Mouse (Mus musculus) spleen, postnatal 36 days (tissue): ENCODE measurements around the gene Klk1b3.
"Not testable (repeated sequence)": the region's sequence is repeated elsewhere in the genome, so short reads cannot be mapped to it uniquely, and the experiment has no call there.

Experiments used
- DNase-seq, 2 experiments: peaks; one replicate each; pipeline ENCODE4 v3.0.0; 2022; ENCODE audit warnings: low spot score in 2 of 2, mixed read lengths in 1 of 2

Gene Klk1b3

DNA sequence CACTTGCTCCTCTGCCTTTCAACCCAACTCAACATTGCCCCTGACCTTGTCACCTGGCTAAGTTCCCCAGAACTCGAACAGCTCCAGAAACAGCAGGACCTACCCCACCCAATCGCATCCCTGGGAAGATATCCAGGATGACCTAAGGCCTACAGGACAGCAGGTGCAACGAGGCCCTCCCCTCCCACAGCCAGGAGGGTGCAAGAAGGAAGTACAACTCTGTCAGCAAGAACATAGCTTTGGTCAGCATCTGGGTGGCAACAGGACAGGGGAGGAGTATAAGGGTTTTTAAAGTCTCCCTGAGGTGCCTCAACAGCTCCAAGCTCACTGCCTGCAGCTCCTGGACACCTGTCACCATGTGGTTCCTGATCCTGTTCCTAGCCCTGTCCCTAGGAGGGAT lies at the start of gene Klk1b3:
TSS of gene Klk1b3 (plus strand) at position 301 of the 400 bp plus-strand sequence.
- DNase-seq = no peak

DNA sequence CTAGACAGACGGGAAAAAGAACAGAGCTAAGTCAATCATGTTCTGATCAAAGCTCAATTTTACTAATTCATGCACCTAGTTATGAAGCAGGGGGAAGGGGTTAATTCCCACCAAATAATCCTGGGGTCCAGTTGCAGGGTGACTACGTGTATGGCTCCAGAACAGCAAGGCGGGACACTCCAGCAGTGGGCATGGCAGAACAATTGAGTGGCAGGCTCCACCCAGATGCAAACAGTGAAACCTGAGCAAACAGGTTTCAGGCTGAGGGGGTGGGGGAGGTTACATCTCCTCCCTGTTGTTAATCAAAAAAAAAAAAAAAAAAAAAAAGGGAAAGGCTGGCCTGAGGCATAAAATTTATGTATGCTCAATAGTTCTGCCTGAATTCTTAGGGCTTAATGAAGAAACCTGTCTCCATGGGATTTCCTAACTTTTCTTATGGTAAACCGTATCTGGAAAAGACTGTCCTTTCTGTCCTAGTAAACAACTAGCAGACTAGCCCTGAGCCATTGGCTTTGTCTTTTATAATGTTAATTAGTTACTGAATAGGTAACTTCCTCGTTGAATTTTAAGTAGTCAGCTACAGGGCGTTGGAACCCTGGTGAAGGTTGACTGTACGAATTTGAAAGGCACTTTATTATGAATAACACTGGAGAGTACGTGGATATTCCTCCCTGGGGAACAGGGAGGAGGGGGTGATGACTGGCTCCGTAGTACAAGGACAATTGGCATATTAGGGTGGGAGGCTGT lies 18.5 kb upstream of the Klk1b3 start:
- no peak for DNase-seq

DNA sequence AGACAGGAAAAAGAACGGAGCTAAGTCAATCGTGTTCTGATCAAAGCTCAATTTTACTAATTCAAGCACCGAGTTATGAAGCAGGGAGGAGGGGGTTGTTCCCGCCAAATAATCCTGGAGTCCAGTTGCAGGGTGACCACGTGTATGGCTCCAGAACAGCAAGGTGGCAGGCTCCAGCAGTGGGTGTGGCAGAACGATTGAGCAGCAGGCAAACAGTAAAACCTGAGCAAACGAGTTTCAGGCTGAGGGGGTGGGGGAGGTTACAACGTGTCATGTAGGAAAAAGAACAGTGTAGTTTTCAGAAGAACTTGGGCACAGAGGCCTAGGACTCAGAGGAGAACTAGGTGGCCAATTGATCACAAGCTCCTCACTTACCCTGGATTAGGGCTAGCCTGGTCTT lies 11.5 kb upstream of the Klk1b3 start:
- DNase-seq = not testable (repeated sequence)

DNA sequence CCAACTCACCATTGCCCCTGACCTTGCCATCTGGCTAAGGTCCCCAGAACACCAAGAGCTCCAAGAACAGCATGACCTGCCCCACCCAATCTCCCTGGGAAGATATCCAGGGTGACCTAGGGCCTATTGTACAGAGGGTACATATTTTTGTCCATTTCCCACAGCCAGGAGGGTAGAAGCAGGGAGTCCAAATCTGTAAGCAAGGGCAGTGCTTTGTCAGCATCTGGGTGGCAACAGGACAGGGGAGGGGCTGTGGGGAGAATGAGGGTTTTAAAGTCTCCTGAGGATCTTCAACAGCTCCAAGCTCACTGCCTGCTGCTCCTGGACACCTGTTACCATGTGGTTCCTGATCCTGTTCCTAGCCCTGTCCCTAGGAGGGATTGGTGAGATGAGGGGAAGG lies 10.1 kb upstream of the Klk1b3 start, which contains the start of gene Klk1b24:
TSS of gene Klk1b24 (plus strand) at position 301 of the 400 bp plus-strand sequence.
- DNase-seq = not testable (repeated sequence)

DNA sequence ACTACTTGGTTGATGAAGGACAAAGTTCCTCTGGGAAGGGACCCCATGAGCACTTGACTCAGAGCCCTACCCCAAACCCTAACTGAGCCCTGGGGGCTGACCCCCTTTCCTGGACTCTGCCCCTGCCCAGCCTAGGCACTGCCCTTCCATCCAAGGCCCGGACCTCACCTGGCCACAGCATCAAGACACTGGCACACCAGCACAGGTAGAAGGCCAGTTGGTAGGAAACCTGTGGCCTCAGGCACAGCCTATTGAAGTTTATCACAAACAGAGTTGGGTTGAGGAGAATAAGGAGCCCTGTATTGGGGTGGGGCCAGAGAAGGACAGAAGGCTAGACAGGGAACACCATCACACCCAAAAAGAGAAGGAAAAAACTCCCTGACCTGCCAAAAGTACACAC lies 4.5 kb upstream of the Klk1b3 start:
- not testable (repeated sequence) for DNase-seq

DNA sequence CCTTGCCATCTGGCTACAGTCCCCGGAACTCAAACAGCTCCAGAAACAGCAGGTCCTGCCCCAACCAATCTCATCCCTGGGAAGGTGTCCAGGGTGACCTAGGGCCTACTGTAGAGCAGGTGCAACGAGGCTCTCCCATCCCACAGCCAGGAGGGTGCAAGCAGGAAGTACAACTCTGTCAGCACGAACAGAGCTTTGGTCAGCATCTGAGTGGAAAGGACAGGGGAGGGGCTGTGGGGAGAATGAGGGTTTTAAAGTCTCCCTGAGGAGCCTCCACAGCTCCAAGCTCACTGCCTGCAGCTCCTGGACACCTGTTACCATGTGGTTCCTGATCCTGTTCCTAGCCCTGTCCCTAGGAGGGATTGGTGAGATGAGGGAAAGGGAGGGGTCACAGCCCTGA lies 9.1 kb downstream of the Klk1b3 start, which contains the start of gene Klk1b4:
TSS of gene Klk1b4 (plus strand) at position 301 of the 400 bp plus-strand sequence.
- DNase-seq = not testable (repeated sequence)

DNA sequence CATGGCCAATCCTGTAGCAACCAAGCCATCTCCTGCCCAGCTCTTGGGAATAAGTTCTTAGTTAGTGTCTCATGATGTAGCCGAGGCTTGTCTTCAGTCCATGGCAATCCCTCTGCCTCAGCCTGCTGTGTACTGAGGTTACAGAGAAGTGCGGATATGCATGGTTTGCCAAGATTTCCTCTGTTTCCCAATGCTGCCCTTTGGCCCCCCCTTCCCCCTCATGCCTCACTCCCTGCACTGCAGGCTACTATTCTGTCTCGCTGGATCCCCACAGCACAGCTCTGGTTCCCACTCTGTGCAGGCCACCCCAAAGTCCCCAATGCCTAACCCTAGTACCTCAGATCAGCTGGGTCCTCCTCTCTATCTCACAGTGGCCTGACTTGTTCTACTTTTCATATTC lies 10.3 kb downstream of the Klk1b3 start:
- no peak for DNase-seq

DNA sequence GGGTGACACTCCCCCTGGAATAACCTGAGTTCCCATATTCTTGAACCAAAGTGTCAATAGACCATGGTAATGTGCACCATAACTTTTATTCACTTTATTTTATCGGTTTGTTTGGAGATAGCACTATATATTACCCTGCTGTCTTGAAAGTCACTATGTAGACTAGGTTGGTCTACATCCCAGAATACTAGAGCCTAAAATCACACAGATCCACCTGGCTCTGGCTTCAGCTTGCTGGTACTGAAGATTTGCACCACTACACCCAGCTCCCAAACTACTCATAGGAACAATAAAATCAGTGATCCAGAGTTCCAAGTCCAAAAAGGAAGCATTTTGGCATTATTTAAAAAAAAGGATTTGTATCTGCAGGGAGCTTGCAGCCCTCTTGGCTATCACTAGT lies 17.7 kb downstream of the Klk1b3 start, which contains the start of gene Klk1b5:
TSS of gene Klk1b5 (plus strand) at position 301 of the 400 bp plus-strand sequence.
- no peak for DNase-seq

DNA sequence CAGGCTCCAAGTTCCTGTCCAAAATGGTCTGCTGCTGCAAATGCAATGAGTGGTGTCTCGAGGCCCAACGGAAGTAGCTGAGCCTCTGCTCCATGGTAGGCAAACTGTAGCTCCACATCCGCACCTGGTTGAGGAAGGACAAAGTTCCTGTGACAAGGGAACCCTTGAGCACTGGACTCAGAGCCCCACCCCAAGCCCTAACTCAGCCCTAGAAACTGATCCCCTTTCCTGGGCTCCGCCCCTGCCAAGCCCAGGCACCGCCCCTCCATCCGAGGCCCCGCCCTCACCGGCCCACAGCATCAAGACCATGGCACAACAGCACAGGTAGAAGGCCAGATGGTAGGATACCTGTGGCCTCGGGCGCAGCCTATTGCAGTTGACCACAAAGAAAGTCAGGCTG lies 23.6 kb downstream of the Klk1b3 start:
- not testable (repeated sequence) for DNase-seq

DNA sequence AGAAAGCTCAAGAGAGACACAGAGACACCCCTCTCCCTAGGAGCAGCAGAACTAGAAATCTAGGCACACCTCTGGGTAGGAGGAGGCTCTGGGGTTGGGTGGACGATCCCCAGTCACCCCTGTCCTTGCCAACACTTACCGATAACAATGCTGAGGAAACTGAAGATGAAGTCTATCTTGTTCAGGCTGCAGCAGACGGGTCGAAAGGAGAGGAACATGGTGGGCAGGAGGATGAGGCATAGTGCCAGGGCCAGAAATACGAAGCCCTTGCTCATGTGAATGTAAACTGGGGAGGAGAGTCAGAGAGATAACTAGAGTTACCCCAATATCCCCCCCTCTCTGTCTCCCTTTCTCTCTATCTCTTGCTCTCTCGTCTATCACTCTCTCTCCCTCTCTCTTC lies 24.3 kb downstream of the Klk1b3 start:
- DNase-seq = not testable (repeated sequence)

DNA sequence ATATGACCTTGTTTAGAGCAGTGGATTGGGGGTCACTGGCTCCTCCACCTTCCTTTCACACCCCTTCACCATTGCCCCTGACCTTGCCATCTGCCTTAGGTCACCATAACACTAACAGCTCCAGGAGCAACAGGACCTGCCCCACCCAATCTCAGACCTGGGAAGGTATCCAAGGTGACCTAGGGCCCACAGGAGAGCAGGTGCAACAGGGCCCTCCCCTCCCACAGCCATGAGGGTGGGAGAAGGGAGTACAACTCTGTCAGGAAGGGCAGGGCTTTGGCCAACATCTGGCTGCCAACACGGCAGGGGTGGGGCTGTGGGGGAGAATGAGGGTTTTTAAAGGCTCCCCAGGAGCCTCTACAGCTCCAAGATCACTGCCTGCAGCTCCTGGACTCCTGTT lies 27.1 kb downstream of the Klk1b3 start, which contains the start of gene Klk1:
TSS of gene Klk1 (plus strand) at position 285 of the 400 bp plus-strand sequence.
- no peak for DNase-seq

DNA sequence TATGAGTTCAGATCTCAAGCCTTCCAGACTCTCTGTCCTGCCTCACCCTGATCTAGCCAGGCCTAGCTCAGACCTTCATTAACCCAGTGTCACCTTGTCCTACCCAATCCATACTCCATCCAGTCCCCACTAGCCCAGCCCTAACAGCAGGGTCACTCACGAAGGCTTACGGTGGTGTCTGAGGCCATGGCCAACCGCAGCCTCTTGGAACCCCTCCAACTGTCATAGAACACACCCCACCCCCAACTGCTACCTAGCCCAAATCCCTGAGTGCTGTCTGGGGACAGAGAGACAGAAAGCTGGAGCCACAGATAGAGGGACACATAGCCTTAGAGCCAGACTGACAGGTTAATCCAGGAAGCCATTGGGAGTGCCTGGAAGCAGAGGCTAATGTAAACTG lies 37.9 kb downstream of the Klk1b3 start, which contains the start of gene Gm36864:
TSS of gene Gm36864 (plus strand) at position 269 of the 400 bp plus-strand sequence.
- no peak for DNase-seq

DNA sequence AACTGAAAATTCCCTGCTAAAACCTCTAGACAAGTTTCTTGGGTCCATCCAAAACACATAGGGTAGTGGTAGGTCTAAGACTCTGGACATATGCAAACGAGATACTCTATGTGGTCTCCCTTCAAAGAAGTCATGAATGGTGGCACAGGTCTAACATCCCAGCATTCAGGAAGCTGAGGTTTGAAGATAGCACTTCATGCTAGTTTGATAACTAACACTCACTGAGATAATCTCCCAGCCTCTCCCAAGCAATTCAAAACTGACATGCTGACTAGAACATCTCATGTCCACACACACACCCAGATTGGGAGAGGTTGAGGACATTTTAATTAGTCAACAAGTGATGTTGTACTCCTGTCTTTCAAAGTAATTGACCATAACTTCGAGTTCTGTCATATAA lies 41.9 kb downstream of the Klk1b3 start:
- DNase-seq = no peak

DNA sequence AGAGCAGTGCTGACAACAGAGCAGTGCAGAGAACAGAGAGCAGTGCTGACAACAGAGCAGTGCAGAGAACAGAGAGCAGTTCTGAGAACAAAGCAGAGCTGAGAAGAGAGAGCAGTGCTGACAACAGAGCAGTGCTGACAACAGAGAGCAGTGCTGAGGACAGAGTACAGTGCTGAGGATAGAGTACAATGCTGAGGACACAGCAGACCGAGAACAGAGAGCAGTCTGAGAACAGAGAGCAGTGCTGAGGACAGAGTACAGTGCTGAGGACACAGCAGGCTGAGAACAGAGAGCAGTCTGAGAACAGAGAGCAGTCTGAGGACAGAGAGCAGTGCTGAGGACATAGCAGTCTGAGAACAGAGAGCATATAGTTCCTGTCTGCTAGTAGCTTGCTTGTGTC lies 42.7 kb downstream of the Klk1b3 start:
- DNase-seq = no peak

DNA sequence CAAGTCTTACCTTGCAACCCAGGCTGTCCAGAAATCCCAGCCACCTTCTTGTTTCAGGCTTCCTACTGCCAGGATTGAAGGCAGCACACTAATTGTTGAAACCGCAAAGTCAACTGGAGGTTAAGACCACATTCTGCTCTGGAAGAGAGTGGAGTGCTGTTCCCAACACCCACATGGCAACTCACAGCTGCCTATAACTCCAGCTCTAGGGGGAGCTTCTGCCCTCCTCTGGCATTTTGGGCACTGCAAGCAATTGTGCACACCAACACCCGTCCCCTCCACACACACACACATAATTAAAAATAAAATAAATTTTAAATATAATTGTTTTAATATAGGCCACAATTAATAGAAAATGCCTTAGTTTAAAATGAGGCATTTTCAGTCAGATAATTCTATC lies 43.2 kb downstream of the Klk1b3 start:
- no peak for DNase-seq

DNA sequence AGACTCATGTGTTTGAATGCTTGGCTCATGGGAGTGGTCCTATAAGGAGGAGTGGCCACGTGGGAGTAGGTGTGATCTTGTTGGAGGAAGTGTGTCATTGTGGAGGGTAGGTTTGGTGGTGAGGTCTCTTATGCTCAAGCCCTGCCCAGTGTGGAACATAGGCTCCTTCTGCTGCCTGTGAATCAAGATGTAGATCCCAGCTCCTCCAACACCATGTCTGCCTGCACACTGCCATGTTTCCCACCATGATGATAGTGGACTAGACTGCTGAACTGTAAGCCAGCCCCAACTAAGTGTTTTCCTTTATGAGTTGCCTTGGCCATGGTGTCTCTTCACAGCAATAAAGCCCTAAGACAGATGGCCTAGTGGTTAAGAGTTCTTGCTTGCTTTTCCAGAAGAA lies 46.1 kb downstream of the Klk1b3 start:
- DNase-seq = no peak

DNA sequence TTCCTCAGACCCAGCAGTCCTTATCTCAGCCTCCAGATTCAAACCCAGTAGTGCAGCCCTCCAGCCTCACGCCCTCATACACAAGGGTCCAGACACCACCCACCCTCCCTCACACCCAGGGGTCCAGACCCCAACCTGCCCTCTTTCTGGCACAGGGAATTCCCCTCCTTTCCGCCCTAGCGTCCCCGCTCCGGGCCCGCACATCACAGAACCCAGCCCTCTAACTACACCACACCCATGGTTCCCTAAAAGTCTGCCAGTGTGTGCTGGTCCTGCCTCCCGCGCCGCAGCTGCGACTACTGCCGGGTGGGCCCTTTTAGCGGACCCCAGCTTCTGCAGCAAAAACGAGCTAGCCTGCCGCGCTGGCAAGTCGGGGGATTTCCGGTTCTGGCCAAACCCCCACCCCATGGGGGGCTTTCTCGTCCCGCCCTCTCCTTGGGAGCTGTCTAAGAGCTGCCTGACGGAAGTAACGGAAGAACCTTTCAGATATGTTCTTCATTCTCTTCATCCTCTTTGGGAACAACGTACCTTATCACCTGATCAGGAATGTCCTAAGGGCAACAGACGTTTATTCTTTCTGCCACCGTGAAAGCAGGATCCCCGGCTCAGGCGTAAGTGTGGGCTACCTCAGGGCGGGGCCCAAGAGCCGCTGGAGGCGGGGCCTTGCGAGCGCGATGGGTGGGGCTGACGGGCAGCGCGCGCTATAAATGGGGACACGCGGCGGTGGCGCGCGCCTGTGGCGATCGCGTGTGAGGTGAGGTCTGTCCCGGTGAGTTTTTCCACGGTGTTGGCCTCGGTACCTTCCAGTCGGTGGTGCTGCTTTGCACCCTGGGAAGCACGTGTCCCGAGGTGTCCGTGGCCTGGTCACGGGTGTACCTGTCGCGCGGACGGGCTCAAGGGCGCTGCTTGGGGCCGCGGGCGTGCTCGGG lies 48.3 kb downstream of the Klk1b3 start, which contains the start of the genes 1700028J19Rik and 2410002F23Rik:
TSS of gene 1700028J19Rik (minus strand) at position 641 of the 929 bp plus-strand sequence.
TSS of gene 2410002F23Rik (plus strand) at position 668 of the 929 bp plus-strand sequence.
- DNase-seq = peak; percentile 85 to 89

DNA sequence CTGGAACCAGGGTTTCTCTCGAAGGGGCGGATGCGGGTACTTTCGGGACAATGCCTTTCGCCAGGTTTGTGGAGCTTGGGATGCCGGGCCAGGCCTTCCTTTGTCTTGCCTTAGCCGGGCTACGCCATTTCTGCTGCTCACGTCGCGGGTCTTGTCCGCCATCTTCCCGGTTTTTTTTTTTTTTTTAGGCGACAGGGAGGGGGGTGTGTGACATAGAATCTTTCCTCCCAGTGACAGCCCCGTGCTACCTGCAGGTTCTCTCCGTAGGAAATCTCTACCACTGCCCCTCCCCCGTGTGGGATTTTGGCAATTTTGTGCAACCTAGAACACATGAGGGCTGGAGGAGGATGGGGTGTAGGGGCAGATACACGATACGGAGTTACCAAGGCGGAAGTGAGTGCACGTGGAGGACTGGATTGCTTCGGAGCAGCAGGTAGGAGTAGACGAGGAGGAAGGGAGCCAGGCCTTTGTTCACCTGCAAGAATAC lies 49.0 kb downstream of the Klk1b3 start:
- DNase-seq = peak; percentile 45 to 49

DNA sequence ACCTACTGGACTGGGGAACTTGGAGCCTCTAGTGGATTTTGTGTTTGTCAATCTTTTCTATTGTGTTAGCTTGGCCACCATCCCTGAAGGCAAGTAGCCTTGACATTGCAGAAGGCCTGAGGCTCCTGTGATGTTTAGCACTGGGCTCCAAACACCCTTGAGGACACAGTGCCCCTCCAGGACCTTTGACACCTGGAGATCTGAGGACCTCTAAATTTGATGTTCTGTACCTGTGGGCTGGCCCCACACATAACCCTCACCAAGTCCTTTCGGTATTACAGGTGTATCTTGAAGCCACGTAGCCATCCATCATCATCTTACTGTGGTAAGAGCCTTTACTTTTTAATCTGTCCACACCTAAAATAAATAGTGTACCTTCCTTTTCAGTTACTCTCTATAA lies 50.0 kb downstream of the Klk1b3 start:
- no peak for DNase-seq

DNA sequence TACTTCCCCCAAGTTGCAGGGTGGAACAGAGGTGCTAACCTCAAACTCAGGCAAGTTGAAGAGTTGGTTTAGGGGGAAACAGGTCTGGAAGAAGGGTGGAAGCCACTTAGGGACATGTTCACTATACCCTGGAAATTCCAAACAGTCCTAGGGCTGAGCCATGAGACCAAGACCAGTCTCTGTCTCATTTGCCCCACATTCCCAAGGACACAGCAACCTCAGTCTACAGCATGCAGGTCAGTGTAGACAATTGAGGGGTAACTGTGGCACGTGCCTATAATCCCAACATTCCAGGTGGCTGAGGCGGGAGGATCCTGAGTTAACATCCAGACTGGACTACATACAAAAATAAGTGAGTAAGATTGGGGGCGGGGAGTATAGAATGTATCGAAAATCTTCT lies 51.3 kb downstream of the Klk1b3 start:
- no peak for DNase-seq

DNA sequence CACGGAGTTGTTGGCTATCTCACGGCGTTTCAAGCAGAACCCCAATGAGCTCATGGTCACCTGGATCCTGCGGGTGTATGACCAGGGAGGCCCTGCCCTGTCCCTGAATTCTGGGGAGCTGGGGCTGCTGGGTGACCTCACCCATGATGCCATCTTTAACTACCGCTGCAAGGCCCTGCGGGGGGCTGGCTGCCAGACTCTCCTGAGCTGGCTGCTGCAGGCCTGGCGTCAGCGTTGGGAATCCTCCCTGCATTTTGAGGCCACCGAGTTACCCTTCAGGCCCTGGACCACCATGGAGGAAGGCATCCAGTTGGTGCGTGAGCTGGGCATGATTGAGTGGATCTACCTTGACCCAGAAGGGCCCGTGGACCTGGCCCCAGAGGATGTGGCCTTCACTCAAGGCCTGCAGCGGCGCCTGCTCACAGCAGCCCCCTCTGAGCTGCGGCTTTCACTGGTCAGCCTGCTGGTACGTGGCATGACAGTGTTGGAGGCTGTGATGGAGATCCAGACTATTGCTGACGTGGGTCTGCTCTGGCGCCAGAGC lies 52.8 kb downstream of the Klk1b3 start:
- not testable (repeated sequence) for DNase-seq
